Mouse (Mus musculus) T-cell, adult 2 months (primary cell): ENCODE results near the gene Ufsp2.

Experiments used
- DNase-seq: peaks from one replicate; pipeline ENCODE4 v3.0.0; 2022; ENCODE audit warnings: low spot score

Ufsp2 gene

GRCm38 (mm10) chr8:46010746-46011680 is 35.7 kb downstream of the Ufsp2 start:
- no peak for DNase-seq

GRCm38 (mm10) chr8:46022203-46022602 is 46.9 kb downstream of the Ufsp2 start:
- no peak for DNase-seq

- DNase-seq: no peak
Measured at GRCm38 (mm10) chr8:46022758-46023157, 47.4 kb downstream of the Ufsp2 start.

- no peak for DNase-seq
Measured at GRCm38 (mm10) chr8:46024392-46024791, 49.1 kb downstream of the Ufsp2 start.

GRCm38 (mm10) chr8:46036217-46036616 is 60.9 kb downstream of the Ufsp2 start:
- no peak for DNase-seq

GRCm38 (mm10) chr8:46039666-46040065 is 64.3 kb downstream of the Ufsp2 start:
- no peak for DNase-seq

- no peak for DNase-seq
Measured at GRCm38 (mm10) chr8:46040260-46040659, 64.9 kb downstream of the Ufsp2 start.
